Mouse (Mus musculus) CD4-positive, CD25-positive, alpha-beta regulatory T cell, adult 2 months (primary cell): ENCODE measurements around the gene Lsg1.
A peak's percentile ranks its signal among the peaks of the same experiment; 100 is the strongest.

ENCODE experiments used
- DNase-seq: peaks from one replicate; pipeline ENCODE4 v3.0.0-alpha.2; 2012; ENCODE audit warnings: low read depth, low spot score

The Lsg1 gene

GRCm38 (mm10) chr16:30517666-30518283, 69.6 kb downstream of the Lsg1 start:
- DNase-seq: no peak

GRCm38 (mm10) chr16:30516993-30517392, 70.4 kb downstream of the Lsg1 start:
- no peak for DNase-seq

GRCm38 (mm10) chr16:30515418-30515817, 72.0 kb downstream of the Lsg1 start:
- DNase-seq: peak; percentile 76

- DNase-seq: no peak
Measured at GRCm38 (mm10) chr16:30513050-30514024, 74.1 kb downstream of the Lsg1 start.

- no peak for DNase-seq
Measured at GRCm38 (mm10) chr16:30512375-30513049, 74.9 kb downstream of the Lsg1 start.

- DNase-seq: no peak
Measured at GRCm38 (mm10) chr16:30511563-30512340, 75.6 kb downstream of the Lsg1 start.

GRCm38 (mm10) chr16:30510504-30511451, 76.6 kb downstream of the Lsg1 start:
- DNase-seq: peak; percentile 94
